Mouse (Mus musculus): Measurements from ENCODE around the gene Mob3b.

Gene Mob3b

DNA sequence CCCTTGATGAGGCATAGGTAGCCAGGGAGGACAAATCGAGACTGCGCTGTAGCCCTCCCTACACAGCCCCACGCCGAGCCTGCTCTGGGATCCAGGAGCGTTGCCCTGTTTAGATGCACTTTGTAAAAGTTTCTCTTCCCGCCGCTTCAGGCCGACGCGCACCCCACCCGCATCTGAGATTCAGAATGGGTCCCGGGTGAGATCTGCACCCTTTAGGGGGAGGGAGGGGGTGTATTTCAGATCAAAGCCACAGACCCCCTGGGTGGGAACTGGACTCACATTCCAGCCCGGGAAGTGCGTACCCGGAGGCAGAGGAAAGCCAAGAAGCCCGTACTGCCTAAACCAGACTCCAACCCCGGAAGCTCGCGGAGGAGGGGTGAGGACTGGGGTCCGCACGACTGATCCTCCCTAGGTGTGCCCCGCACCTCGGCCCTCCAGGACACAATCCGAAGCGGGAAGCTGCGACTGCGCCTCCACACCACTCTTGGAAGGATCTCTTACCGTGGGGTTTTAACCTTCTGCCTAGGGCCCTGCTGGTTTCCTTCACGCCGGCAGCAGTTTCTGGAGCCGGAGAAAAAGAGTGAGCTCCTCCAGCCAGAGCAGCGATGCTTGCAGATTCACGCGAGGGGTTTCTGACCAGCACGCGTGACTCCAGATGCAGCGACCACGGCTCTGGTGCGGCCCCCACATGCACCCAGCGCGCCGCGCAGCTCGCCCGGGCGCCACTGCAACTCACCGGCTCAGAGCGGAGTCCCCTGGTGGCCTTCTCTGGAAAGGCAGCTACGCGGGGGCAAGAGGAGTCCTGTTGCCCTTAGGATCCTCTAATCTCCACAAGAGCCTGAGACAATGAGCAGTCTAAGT is at the start of gene Mob3b:
TSS of gene Mob3b (minus strand) at position 734 of the 861 bp plus-strand sequence.
- peak; percentile 92 for DNase-seq

DNA sequence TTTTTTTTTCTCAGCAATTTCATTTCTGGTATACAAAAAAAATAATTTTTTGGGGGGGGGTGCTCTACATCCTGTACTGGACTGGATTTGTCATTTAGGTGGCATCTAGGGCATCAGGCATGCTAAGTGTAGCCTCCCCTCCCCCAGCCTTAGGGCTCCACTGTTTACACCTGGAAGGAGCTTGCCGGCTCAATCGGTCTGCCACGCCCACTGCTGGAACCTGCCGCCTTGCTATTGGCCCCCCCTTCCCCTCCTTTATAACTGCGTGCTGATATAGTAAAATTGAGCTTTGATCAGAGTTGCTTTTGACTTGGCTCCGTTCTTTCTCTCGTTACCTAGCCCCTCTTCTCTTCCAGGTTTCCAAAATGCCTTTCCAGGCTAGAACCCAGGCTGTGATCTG is 47.4 kb upstream of the Mob3b start:
- DNase-seq = no peak

GRCm38 (mm10) chr4:35203724-35204123 is 46.4 kb upstream of the Mob3b start:
- no peak for DNase-seq

GRCm38 (mm10) chr4:35201700-35202099 is 44.4 kb upstream of the Mob3b start:
- DNase-seq = no peak

DNA sequence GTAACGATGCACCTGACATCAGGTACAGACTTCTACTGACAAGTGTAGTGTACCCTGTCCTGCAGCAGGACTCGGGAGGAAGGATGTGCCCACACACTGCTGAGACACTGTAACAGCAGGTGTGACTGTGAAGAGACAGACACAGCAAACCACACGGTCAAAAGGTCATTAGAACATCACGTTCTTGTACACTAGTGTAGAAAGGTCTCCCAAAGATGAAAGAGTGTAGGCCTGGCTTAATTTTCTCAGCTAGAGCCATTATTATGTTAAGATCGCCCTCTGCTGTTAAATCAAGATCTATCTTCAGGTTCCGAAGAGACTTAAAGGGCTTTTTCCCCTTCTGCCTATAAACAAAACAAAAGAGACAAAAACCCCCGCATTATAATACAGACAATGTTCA is 35.4 kb upstream of the Mob3b start:
- DNase-seq = no peak

DNA sequence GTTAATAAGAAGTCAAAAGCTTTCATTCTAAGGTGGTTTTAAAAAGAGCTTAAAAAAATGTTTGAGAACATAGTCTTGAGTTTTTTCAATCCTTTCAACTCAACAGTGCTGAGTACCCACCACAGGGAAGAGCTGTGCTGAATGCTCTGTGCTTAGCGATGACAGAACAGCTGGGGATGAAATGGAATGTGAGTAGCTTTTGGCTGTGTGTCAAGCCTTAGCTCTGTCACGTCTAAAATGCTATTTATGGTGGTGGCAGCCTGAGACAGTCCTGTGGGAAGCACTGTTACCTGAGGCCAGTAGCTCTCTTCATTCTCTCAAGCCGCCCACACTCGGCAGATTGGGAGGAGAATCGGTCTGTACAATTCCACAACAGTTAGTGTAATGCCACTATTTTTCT is 32.5 kb upstream of the Mob3b start:
- no peak for DNase-seq

DNA sequence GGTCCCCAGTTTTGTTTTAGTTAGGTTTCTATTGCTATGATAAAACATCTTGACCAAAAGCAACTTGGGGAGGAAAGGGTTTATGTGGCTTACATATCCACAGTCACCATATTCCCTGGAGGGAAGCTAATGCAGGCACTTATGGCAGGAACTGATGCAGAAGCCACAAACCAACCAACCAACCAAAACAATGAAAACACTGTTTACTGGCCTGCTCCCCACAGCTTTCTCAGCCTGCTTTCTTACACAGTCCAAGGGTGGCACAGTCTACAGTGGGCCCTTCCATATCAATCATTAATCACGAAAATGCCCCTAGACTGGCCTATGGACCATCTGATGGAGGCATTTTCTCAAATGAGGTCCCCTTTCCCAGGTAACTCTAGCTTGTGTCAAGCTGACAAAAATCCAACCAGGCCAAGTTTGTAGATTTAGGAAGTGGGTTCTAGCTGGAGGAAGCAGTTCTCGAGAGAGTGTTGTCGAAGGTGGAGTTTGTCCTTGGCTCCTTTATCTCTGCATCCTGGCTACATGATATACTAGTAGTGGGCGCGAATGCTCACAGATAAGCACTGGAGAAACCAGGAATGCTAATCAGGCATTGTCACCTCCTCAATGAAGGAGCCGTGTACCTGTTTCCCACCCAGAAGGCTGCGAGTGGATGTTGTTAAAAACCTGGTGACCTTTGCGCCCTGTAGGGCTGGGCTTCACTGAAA is 30.5 kb upstream of the Mob3b start:
- no peak for DNase-seq

GRCm38 (mm10) chr4:35177926-35178645 is 20.8 kb upstream of the Mob3b start:
- no peak for DNase-seq

GRCm38 (mm10) chr4:35175566-35175965 is 18.3 kb upstream of the Mob3b start:
- DNase-seq = peak; percentile 12

GRCm38 (mm10) chr4:35173551-35173950 is 16.3 kb upstream of the Mob3b start:
- no peak for DNase-seq

DNA sequence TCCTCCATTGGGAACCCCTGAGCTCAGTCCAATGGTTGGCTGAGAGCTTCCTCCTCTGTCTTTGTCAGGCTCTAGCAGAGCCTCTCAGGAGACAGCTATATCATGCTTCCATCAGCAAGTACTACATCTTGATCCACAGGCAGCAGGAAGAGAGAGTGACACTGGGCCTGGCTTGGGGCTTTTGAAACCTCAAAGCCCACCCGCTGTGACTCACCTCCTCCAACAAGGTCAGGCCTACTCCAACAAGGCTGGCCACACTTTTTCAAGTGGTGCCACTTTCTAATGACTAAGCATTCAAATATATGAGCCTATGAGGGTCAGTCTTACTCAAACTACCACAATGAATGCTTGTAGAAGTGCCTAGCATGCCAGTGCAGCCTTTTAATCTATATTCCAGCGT is 15.2 kb upstream of the Mob3b start:
- DNase-seq = no peak

DNA sequence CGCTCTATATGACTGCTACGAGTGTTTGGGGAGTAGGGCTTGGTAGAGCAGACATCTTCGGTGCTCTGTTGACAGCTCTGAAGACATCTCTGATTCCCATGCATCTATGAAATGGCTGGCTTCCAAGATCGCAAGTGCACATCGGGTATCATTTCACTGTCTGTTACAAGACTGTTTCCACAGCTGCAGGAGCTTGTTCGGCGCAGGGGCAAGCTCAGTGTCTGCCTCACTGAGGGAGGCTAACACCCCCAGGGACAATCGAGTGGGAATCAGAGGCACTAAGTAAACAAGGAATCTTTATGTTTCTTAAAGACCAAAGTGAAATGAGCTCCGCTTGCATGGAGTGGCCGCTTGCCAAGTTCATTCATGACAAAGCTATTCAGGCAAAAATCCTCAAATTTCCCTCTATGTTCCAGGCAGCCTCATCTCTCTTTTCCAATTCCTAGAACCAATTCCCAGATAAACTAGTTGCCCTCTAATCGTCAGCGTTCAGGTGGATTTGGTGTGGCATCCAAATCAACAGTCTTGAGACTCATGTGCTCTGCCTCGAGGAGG is 12.4 kb upstream of the Mob3b start:
- no peak for DNase-seq

DNA sequence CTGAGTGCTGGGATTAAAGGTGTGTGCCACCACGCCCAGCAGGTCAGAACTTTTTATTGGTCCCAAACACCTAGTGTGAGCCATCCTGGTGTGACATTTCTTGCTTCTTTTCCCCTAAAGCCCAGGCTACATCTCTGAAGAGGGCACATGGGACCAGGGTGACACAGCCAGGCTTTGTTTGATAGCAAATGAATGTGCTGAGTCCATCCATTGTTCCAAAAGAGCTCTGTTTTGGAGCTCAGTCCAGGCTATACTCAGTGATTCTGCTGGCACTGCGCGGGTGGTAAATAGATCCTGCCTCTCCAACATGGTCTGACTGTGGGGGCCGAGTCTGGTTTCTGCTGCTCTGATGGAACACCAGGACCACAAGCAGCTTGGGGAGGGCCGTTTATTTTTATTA is 10.6 kb upstream of the Mob3b start:
- DNase-seq = no peak

- DNase-seq = no peak
These were observed 8.7 kb upstream of the Mob3b start for GRCm38 (mm10) chr4:35165947-35166346.

GRCm38 (mm10) chr4:35165275-35165674 is 8.0 kb upstream of the Mob3b start:
- no peak for DNase-seq

DNA sequence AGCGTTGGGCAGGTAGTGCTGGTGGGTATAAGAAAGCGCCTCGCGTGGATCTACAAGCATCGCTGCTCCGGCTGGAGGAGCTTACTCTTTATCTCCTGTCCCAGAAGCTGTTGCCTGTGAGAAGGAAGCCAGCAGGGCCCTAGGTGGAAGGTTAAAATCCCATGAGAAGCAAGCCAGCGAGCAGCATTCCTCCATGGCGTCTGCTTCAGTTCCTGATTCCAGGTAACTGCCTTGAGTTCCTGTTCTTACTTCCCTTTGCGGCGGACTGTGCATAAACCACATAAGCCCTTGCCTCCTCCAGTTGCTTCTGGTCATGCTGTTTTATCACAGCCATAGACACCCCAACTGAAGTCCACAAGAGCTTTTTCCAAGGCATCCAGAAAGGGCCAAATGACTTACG is 531 bp upstream of the Mob3b start:
- DNase-seq = no peak

- DNase-seq = peak; percentile 84
These were observed 1.1 kb downstream of the Mob3b start for GRCm38 (mm10) chr4:35156149-35156611.

DNA sequence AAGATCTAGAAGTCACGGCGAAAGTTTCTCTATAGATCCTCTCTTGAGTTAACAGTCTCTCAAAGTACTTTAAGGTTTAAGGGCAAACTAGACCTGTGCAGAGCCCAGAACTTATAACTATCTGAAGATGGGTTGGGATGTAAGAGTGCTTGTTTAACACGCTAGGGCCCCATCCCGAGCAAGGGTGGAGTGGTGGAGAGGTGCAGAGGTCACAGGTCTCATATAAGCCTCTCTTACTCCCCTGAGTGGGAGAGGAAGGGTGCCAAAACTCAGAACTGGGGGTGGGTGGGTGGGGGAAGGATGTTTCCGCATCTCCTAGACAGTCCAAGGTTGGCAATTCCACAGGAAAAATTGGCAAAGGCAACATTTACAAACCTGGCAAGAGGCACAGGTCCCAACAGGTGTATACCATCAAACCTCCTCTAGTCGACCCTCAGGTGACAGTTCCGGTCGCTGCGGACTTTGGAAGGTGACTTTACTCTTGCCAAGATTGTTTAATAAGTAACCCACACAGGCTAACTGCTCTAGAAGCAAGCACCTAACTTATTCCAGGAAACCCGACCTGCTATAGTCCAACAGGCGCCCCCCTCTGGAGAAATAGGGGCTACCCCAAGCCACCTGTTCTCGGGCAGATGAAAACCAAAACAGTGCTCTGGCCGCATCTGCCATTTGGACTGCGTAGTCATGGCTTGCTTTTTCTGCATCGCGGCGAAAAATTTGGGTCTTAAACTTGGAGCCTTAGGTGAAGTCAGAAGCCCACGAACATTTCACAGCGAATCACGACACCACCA is 2.0 kb downstream of the Mob3b start:
- DNase-seq = peak; percentile 90

- peak; percentile 21 for DNase-seq
These were observed 3.2 kb downstream of the Mob3b start for GRCm38 (mm10) chr4:35154051-35154450.

GRCm38 (mm10) chr4:35151756-35152155 is 5.5 kb downstream of the Mob3b start, which contains the start of gene Ifnk:
Gene Ifnk, plus strand, starts transcription at chr4:35152056.
- no peak for DNase-seq

- DNase-seq = no peak
These were observed 6.6 kb downstream of the Mob3b start for GRCm38 (mm10) chr4:35150706-35151105.

DNA sequence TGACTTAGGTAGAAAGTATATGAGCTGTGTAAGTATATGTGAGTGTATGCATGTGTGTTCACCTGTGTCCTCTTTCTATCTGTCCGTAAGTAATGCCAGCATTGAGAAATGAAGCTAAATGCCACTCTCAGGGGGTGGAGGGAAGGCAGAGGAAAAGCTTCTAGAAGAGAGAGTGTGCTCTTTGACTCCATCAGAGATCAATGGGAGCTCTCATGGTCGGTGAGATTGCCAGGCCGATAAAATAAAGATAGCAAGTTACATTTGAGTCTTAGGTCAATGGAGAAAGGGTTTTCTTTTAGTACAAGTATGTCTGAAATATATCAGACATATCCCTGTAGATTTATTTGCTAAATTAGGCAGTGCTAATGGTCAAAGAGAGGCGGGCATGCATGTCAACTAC is 9.0 kb downstream of the Mob3b start:
- no peak for DNase-seq
